ENCODE assay signal across 8 mouse cellular contexts in genomic region chr5:75979108-75979507, GRCm38 (mm10). TPM values are rescaled to one million over a fixed set of nuclear protein-coding genes. Genes with fewer than 3 reads are reported as not detected.
DNase-seq lines count a peak whose midpoint lies in the region; ATAC-seq and TF ChIP-seq lines count a peak whose summit lies in the region.

No protein-coding gene starts in this region.

- H3K36me3 ChIP-seq in E14TG2a.4 (ENCODE audit: insufficient read depth, low read length): no peaks in the 10 kb centered on the region
- H3K36me3 ChIP-seq in embryonic facial prominence, embryonic 10.5 days (replicated peaks): no peaks in the 10 kb centered on the region
- H3K36me3 ChIP-seq in hindbrain, embryonic 11.5 days (ENCODE audit: control insufficient read depth, insufficient read depth, low read length): no peaks in the 10 kb centered on the region
- H3K36me3 ChIP-seq in liver, embryonic 15.5 days (replicated peaks): no peaks in the 10 kb centered on the region

- ATAC-seq in hindbrain, embryonic 11.5 days (ENCODE audit: low FRiP score): no peak
- ATAC-seq in liver, embryonic 15.5 days (ENCODE audit: insufficient read depth): no peak

- no peaks in the 10 kb centered on the region for H3K9me3 ChIP-seq in E14TG2a.4 (ENCODE audit: low read length)
- no peaks in the 10 kb centered on the region for H3K9me3 ChIP-seq in embryonic facial prominence, embryonic 10.5 days
- no peaks in the 10 kb centered on the region for H3K9me3 ChIP-seq in hindbrain, embryonic 11.5 days (ENCODE audit: control insufficient read depth, low read length)
- H3K9me3 ChIP-seq in liver, embryonic 15.5 days (replicated peaks): no peaks in the 10 kb centered on the region

- H3K4me3 ChIP-seq in E14TG2a.4 (replicated peaks; ENCODE audit: low read length): peak overlapping the region; percentile 89
- H3K4me3 ChIP-seq in embryonic facial prominence, embryonic 10.5 days: peak overlapping the region; percentile 72
- peak overlapping the region; percentile 61 for H3K4me3 ChIP-seq in hindbrain, embryonic 11.5 days (ENCODE audit: low read depth, low read length)
- peak overlapping the region; percentile 55 for H3K4me3 ChIP-seq in liver, embryonic 15.5 days (replicated peaks)

- H3K27me3 ChIP-seq in E14TG2a.4 (ENCODE audit: insufficient read depth, low read length): peaks cover 69% of the 10 kb centered on the region
- H3K27me3 ChIP-seq in embryonic facial prominence, embryonic 10.5 days (replicated peaks; ENCODE audit: low read depth, poor library complexity, severe bottlenecking): peaks cover 87% of the 10 kb centered on the region
- peaks cover 32% of the 10 kb centered on the region for H3K27me3 ChIP-seq in hindbrain, embryonic 11.5 days (ENCODE audit: control insufficient read depth, insufficient read depth, low read length)
- peaks cover 86% of the 10 kb centered on the region for H3K27me3 ChIP-seq in liver, embryonic 15.5 days

- no peak for TF ChIP-seq CTCF in E14TG2a.4 (conservative IDR thresholded peaks at IDR 0.05; ENCODE audit: low read length)

- peaks cover 17% of the 10 kb centered on the region for H3K4me1 ChIP-seq in E14TG2a.4 (replicated peaks; ENCODE audit: low read depth, low read length)
- H3K4me1 ChIP-seq in embryonic facial prominence, embryonic 10.5 days: peaks cover 24% of the 10 kb centered on the region
- H3K4me1 ChIP-seq in hindbrain, embryonic 11.5 days (replicated peaks; ENCODE audit: control insufficient read depth, insufficient read depth, low read length): peaks cover 5% of the 10 kb centered on the region; the same call in 1 of the 2 replicates
- H3K4me1 ChIP-seq in liver, embryonic 15.5 days (replicated peaks): peaks cover 13% of the 10 kb centered on the region; the same call in 1 of the 2 replicates

- H3K9ac ChIP-seq in hindbrain, embryonic 11.5 days (ENCODE audit: low read depth, low read length): no peak overlapping the region; the same call in 1 of the 2 replicates
- no peak overlapping the region for H3K9ac ChIP-seq in liver, embryonic 15.5 days

- peak; percentile 38 for DNase-seq in embryonic facial prominence, embryonic 10.5 days (ENCODE audit: low spot score)
- DNase-seq in hindbrain, embryonic 11.5 days (ENCODE audit: low spot score): peak; percentile 42
- no peak for DNase-seq in layer of hippocampus, adult 18-20 months (ENCODE audit: low spot score in 2 of 2)
- DNase-seq in left cerebral cortex, adult 18-20 months (ENCODE audit: low spot score in 2 of 2): no peak
- no peak for DNase-seq in thymus, adult 18-20 months
- DNase-seq in spleen, adult 18-20 months: no peak

- 1% methylated on average over 8 of the region's 8 CpGs for WGBS in embryonic facial prominence, embryonic 10.5 days
- WGBS in hindbrain, embryonic 11.5 days: 5% methylated on average over 8 of the region's 8 CpGs
- WGBS in liver, embryonic 15.5 days (ENCODE audit: insufficient replicate concordance): 7% methylated on average over 8 of the region's 8 CpGs

- peak overlapping the region; percentile 48; the same call in 1 of the 2 replicates for H3K27ac ChIP-seq in embryonic facial prominence, embryonic 10.5 days (replicated peaks)
- H3K27ac ChIP-seq in hindbrain, embryonic 11.5 days (ENCODE audit: low read depth, low read length): no peak overlapping the region
- H3K27ac ChIP-seq in liver, embryonic 15.5 days (replicated peaks): no peak overlapping the region

- H3K4me2 ChIP-seq in hindbrain, embryonic 11.5 days (replicated peaks; ENCODE audit: low read depth, low read length): peak overlapping the region; percentile 100
- peak overlapping the region; percentile 67 for H3K4me2 ChIP-seq in liver, embryonic 15.5 days

RNA-seq across cellular contexts. Expression of gene Kdr, which starts 0.8 kb away (rescaled TPM):
- 25.5 and 26.0 TPM in 2 replicates for polyA plus RNA-seq in embryonic facial prominence, embryonic 10.5 days (2016; fragmentation: Nextera tagmentation; extraction: Ambion mirVana)
- polyA plus RNA-seq in hindbrain, embryonic 11.5 days (2014; fragmentation: Nextera tagmentation; extraction: Ambion mirVana): 20.1 and 24.9 TPM in 2 replicates
- polyA plus RNA-seq in liver, embryonic 15.5 days (2015; fragmentation: Nextera tagmentation; extraction: Ambion mirVana): 8.0 and 8.7 TPM in 2 replicates
- 1 to 10 TPM; 4.4 to 6.4 TPM for total RNA-seq in layer of hippocampus, adult 18-20 months (2021)
- 1 to 10 TPM; 6.0 to 6.2 TPM for total RNA-seq in left cerebral cortex, adult 18-20 months (2021)

Comparison
In these comparisons a context has a peak if more than half of its experiments do, and no peak if none do; other contexts are left out.
1. DNase-seq: peak in embryonic facial prominence, embryonic 10.5 days (single experiment) and hindbrain, embryonic 11.5 days (single experiment); none in layer of hippocampus, adult 18-20 months (0 of 2), left cerebral cortex, adult 18-20 months (0 of 2), thymus, adult 18-20 months (0 of 2) and spleen, adult 18-20 months (0 of 2).
2. Peak in every context shown above with its lines, with median percentiles within 50 percentile points of each other: H3K4me3 ChIP-seq.